Mouse (Mus musculus) Muller cell, postnatal 12 days (primary cell): ENCODE data around the gene Aff4.
A peak's percentile ranks its signal among the peaks of the same experiment; 100 is the strongest.
"Not testable (repeated sequence)": the region's sequence is repeated elsewhere in the genome, so short reads cannot be mapped to it uniquely, and the experiment has no call there.

Source experiments
- DNase-seq: peaks from one replicate; pipeline ENCODE4 v3.0.0-alpha.2; 2015; ENCODE audit errors: inconsistent ontology term

Gene Aff4

DNA sequence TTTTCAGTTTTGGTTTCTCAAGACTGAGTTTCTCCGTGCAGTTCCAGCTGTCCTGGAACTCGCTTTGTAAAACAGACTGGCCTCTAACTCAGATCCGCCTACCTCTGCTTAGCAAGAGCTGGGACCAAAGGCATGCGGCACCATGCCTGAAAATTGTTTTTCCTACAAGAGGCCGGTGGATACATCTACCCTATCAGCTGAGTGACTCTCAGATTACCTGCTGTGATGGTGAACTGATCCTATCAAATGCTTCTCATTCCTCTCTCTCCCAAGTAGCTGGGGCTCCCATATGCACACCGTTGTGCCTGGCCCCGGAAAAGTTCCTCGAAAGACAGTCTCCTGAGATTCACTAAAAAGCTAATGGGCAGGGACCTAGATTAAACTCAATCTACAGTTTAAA lies 12.9 kb upstream of the Aff4 start:
- no peak for DNase-seq

DNA sequence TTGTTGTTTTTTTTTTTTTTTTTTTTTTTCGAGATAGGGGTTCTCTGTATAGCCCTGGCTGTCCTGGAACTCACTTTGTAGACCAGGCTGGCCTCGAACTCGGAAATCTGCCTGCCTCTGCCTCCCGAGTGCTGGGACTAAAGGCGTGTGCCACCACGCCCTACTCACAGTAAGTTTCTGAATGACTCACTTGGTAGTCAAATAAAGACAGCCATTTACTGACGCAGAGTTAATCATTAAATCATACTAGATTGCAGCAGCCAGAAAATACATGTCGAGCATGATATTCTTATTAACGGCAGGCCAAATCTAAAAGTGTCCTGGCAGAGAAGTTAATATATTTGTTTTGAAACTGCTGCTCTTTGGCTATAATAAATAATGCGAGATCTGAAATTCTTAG lies 9.6 kb upstream of the Aff4 start:
- not testable (repeated sequence) for DNase-seq

DNA sequence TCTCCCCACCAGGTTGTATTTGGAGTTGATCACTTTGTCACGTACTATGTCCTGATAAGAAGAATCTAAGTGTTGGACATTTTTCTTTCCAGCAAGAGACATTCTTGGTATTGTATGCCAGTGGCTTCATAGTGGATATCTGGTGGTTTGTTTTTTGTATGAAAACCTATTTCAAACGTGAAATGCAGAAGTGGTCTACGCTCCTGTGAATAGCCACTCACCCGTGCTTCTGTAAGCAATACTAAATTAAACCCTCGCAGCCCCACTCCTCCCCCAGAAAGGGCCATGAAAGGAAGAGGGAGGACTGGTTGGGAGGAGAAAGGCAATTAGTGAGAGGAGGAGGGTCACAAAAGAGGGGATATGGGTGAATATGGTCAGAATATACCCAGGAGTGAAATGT lies 7.9 kb upstream of the Aff4 start:
- no peak for DNase-seq

DNA sequence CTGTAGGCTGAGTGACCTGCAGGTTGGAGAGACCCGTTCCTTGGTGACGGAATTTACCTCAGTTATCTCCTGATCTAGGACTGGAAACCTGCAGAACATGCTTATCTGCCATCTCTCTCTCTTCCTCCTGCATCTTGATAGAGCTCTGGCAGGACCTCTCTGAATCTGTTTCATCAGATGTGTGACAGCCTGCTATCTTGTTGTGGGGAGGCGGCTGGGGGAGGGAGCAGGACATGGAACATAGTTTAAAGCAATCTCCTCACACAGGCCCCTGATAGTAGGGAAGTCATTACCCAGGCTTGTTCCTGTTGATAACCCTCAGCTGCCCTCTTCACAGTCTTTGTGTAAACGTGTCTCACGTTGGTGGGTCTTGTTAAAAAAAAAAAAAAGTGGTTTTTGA lies 5.3 kb upstream of the Aff4 start:
- DNase-seq: no peak

DNA sequence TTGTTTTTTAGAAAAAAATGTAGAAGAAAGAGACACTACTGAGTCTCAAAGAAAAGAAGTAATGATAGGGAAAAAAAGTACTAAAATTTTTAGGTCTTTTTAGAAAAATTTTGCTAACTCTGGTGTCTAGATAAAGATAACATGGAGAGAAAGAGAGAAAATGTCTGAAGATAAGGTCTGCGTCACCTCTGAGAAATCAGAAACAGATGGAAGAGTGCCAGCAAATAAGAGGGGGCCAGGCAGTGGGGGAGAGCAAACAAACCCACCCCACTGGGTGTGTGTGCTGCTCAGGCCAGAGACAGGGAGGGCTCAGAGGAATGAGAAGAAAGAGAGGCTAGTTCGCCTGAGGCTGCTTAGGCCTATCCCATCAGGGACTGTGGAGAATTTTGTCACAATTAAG lies 4.9 kb upstream of the Aff4 start:
- no peak for DNase-seq

DNA sequence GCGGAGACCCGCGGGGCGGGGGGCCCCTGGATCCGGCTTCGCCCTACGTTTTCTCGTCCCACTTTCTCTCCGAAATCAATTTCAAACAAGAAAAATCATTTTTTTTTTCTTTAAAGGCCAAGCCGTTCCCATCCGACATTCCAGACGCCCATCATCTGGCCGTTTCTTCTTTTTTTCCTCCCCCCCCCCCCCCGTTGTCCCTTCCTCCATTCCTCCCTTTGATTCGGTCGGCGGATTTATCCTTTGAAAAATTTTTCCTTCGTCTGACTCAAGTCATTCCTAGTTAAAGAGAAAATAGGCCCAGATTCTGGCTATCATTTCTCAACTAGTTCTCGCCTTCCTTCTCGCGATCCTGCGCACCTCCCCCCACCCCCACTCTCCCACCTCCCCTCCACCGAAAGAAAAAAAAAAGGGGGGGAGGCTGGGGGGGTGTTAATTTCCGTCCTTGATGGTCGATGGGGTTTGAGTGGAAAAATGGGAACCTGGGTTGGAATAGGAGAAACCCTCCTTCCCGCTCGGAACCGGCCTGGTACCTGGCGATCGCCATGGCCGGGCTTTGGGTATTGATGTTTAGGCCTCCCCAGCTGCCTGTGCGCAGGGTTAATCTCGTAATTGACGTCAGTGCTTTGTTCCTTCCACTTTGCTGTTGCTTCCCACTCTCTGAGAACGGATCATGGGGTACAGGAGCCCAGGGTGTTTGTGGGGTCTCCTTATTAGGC lies 750 bp downstream of the Aff4 start:
- DNase-seq: peak; percentile 90

DNA sequence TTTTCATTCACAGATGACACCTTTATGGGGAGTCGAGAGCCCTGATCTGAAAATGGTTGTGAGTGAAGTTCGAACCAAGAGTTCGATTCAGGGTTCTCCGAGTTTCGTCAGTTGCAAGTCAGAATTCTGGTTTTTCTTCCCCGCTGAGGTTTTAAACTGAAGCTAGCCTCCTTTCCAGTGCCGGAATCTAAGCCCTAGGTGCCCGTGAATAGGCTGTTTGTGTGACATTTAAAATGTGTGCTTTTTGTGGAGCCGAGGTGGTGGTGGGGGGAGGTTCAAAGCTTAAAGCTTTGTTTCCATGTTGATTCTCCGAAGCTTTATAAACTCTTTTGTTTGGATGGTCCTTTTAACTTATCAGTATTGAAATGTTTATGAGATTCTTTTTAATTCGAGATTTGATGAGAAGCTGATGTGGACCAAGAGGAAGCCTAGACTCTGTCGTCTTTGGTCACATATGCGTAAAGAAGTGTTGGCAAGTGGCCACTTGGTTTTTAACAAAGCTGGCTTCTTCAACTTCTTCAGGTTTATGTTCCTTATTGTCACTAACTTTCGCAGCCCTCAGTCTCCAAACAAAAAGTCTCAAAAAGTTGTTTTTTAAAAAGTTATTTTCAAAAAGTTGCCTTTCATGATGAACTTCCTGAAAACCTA lies 1.4 kb downstream of the Aff4 start:
- peak; percentile 16 for DNase-seq

DNA sequence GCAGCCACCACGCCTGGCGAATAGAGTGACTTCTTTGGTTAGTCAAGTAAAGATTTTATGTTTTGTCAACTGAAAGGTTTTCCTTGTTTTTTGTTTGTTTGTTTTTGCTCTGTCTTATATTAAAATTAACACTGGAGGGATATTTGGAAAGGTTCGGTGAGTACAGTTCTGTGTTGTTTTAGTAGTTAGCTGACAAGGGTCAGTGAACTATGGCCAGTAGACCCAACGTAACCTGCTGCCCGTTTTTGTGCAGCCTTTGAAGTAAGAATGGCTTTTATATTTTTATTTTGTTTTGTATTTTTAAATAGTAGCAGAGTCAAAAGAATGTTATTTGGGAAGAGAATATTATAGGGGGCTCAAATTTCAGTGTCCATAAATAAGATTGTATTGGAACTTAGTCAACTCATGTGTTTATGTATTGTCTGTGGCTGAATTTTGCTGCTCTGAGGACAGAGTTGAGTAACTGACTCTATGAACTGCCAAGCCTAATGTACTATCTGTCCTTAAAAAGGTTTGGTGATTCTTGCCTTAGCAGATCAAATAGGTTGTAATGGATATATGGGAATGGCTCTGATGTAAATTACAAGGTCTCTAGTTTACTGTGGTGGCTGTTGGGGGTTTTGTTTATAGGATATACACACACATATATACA lies 8.0 kb downstream of the Aff4 start:
- DNase-seq: no peak

DNA sequence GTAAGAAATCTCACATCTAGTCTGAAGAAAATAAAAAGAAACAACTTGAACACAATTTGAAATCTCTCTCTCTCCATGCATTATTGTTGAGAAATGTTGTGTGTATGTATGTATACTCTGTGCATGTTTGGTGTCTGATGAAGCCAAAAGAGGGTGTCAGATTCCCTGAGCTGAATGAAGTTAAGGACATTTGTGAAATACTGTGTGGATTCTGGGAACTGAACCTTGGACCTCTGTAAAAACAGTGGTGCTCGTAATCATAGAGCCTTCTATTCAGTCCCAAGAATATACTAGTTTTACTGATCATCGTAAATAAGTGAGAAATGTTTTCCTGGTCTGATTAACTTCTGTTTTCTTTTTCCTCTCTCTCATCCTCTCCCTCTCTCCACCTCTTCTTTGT lies 16.4 kb downstream of the Aff4 start:
- no peak for DNase-seq

DNA sequence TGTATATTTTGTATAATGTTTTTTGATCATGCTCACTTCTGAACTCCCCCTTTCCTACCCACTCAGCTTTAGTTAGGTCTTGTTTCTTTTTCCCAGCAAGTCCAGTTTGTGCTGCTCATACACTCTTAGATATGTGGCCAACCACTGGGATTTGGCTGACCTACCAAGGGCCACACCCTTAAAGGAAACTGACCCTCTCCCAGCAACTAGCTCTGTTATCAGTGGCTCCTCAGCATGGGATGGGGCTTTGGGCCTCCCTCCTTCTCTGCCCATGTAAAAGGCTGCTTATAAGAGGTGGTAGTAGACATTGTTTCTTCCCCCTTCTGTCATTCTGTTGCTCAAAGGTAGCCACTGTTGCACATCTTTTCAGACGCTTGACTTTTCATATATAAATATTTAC lies 28.3 kb downstream of the Aff4 start:
- DNase-seq: no peak

DNA sequence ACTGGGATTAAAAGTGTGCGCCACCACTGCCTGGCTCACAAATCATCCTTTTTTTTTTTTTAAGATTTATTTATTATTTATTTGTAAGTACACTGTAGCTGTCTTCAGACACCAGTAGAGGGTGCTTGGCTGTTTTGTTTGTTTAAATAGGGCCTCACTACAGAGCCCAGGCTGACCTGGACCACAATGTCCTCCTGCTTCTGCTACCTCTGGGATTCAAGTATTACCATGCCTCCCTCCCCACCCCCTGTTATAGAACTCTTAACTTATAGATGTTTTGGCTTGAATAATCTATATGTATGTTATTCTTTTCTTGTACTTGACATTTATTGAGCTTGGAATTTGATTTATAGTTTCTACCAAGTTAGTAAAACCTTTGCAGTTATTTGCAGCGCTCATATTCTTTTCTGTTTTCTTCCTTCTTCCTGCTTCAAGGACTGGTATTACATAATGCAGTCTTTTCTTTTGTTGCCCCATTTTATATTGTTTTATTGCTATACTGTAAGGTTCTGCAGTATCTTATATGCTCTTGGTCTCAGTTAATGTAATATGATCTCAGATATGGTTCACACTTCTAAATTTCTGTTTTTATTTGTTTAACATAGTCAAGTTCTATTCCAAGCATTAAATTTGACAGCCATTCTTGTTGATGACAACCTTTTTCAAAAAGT lies 33.3 kb downstream of the Aff4 start:
- no peak for DNase-seq

DNA sequence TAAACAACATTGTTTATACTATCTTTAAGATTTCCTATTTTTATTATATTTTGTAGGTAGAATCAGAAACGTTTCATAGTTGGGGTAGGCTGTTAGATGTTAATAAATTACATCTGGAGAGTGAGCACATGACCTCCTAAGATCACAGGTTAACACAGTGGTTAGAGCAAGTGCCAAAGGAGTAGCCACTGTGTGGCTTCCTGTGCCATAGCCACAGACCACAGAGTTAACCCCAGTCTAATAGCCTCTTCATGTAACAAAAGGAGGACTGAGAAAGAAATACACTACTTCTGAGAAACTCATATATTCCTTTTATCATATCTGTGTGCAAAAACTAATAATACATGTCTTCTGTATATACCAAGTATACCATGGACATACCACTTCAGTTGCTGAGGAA lies 43.2 kb downstream of the Aff4 start:
- no peak for DNase-seq

DNA sequence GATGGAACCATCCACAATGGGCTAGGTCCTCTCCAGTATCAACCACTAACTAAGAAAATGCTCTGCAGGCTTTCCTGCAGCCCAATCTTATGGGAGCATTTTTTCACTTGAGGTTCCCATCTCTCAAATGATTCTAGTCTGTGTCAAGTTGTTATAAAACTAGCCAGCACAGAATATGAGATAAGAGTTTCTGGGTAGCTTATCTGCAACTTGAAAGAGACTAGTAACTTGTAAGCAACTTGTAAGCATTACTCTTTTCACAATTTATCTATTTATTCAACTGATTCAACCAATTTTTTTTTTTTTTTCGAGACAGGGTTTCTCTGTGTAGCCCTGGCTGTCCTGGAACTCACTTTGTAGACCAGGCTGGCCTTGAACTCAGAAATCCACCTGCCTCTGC lies 53.0 kb downstream of the Aff4 start:
- DNase-seq: no peak

DNA sequence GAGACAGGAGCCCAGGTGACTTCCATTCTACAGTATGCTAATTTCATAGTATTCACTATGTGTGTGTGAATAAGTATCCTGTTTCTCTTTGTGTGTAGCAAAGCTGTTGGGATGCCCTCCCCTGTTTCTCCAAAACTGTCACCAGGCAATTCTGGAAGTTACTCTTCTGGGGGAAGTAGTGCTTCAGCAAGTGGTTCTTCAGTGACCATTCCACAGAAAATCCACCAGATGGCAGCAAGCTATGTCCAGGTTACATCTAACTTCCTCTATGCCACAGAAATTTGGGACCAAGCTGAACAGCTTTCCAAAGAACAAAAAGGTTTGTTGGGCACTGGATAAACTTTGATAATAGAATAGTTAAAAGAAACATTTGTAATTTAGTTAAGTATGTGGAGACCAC lies 61.1 kb downstream of the Aff4 start:
- DNase-seq: no peak

DNA sequence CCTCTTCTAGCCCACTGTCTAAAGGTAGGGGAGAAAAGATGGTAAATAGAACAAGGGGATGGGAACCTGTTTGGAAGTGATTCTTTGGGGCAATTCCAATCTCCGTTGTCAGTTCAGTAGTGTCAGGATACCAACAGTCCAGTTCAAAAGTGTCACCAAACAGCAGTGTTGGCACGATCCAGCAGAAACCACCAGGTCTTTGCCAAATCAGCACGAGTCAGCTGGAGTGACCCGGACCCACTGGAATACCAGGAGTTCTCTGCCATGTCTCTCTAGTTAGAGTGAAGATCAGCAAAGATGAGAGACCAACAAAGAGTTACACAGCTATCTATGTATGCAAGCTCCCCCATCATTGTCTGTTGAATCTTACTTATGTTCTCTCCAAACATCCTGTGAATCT lies 63.2 kb downstream of the Aff4 start:
- DNase-seq: no peak

DNA sequence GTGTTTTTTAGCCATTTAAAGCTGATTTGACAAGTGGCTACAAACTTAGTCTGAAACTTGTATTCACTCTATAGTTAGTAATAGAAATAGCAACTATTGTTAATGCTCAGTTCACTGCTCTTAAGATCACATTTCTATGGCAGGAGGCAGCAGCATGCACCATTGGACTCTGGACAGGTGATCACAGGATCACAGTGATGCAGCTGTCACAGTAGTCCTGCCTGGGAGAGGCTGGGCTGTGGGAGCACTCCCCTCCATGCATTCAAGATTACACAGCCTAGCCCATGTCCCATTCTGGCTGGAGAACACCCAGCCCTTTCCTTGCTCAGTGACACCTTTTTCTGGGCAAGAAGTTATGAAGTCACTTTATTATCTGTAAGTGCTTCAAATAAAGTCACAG lies 67.4 kb downstream of the Aff4 start:
- DNase-seq: no peak

DNA sequence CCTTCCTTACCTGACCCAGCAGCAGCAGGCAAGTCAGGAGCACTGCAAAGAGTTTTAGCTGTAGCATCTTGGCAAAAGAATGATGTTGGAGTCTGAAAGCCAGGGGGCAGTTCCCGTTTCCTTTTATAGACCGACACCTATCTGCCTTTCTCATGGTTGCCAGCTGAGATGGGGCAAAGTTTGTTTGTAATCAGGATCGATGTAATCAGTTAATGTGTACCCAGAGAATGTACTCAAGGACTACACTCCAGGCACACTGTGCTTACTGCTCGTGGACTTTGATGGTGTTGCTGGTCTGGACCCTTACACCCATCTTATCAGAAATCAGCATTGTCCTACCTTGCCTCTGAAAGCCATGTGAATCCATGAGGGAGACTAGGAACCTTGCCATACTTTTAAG lies 72.4 kb downstream of the Aff4 start, which contains the start of gene Leap2:
Gene Leap2 (minus strand): TSS at position 135 of the 400 bp plus-strand sequence.
- no peak for DNase-seq

DNA sequence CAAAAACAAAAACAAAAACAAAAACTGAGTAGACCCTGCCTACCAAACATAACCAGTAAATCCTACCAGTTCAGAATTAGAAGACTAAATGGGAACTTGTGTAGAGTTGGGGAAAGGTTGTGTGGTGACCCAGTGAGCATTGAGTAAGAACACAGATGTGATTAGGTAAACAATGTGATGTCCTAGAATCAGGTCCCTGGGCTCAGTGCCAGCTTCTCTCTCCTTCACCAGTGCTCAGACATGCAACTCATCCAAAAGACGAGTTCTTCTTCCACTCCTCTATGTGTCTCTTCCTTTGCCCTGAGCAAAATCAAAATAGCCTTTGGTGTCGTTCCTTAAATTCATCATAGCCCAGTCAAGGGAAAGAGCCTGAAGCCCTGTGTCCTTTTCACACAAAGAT lies 74.2 kb downstream of the Aff4 start:
- DNase-seq: no peak

DNA sequence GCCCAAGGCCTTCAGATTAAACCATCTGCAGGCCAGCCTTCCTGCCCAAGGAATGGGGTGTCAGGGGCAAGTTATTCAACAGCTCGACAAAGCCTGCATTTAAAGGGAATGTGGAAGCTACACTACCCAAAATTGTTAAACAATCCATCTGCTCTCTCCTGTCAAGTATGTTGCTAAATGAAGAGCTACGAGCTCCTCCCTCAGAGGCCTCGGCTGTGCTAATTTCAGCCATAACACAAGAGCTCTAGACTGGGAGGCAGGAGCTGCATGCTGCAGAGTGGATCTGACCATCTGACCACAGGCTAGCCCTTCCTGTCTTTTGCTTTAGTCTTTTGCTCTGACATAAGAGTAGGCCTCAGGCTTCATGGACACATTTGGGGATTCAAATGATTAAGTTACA lies 74.6 kb downstream of the Aff4 start:
- DNase-seq: no peak

DNA sequence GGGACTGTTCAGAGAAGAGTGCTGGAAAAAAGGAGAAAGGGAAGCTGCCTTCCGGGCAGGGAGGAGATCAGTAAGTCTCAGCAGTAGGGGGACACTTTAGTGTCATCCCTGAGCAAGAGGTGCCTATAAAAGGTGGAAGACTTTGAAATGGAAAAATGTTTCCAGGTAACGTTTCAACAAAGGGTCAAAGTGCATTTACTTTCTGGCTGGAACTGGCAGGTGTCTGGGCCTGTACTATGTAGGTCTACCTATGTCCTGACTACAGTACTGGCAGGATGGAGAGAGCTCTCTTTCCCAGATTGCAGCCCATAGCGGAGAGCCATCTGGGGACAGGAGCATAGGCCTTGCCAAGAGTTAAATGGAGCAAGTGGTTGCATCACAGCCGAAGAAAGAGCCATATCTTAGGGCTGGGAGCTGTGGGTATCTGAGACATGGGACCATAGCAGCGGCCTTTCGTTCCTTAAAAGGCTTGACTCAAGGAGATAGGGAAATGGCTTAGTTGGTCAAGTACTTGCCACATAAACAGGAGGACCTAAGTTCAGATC lies 75.2 kb downstream of the Aff4 start:
- no peak for DNase-seq

DNA sequence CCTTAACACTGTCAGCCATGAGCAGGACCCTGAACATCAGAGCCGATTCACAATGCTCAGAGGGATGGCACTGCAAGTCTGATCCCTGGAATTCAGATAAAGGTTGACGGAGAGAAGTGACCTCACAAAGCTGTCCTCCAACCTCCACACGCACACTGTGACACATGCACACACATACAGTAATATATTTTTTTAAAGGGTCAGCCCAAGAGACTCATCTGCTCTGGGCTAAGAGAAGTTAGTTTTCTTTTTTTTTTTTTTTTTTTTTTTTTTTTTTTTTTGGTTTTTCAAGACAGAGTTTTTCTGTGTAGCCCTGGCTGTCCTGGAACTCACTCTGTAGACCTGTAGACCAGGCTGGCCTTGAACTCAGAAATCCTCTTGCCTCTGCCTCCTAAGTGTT lies 76.3 kb downstream of the Aff4 start:
- not testable (repeated sequence) for DNase-seq

DNA sequence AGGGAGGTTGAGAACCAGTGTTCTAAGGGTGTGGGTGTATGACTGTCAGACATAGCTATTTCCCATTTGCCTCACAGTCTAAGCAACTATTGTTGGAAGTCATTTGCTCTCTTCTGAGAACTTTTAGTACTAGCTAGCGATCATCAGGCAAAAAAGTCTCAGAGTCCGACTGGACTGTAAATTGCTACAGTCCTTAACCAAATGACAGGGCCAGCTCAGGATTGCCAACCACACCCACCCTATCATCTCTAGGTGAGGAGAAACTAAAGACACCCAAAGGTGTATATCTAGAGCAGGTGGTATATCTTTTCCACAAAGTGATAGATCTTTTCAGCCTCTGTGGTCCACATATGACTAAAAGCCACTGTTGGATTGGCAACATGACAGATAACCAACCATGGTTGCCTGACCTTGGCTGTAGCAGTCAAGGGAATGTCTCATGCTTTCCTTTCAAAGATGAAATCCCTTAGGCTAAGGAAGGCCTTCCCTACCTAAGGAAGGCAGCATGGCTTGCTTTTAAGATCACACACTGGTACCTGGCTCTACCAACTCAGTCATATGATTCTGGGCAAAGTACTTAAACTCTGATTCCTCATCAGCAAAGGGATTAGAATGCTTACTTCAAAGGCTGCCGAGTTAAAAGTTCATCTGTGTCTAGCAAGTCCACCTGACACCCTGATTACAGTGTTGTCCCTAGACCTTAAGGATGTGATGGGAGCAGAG lies 77.5 kb downstream of the Aff4 start:
- no peak for DNase-seq
